Mouse (Mus musculus) kidney, embryonic 15.5 days (tissue): ENCODE data around the gene Usp43. TPM values are rescaled to one million over a fixed set of nuclear protein-coding genes. Genes with fewer than 3 reads are reported as not detected.

Experiments
- ATAC-seq: fragments of 200-750 bp; cut with Nextera tagmentation; replicated peaks from 2 replicates; pipeline ENCODE4 v1.8.0; 2017; ENCODE audit warnings: moderate TSS enrichment; ENCODE audit not compliant: low FRiP score
- H3K27ac ChIP-seq: fragments of 300-500 bp; sonication (generic); 2 replicates; pipeline ENCODE4 v1.5.1; 2015; ENCODE audit warnings: mild to moderate bottlenecking, inconsistent platforms
- H3K27me3 ChIP-seq: fragments of 300-500 bp; sonication (generic); 2 replicates; pipeline ENCODE4 v1.6.1; 2015; ENCODE audit warnings: inconsistent platforms
- H3K36me3 ChIP-seq: fragments of 300-500 bp; sonication (generic); 2 replicates; pipeline ENCODE4 v1.6.1; 2015; ENCODE audit warnings: inconsistent platforms
- H3K4me1 ChIP-seq: fragments of 300-500 bp; sonication (generic); 2 replicates; pipeline ENCODE4 v1.6.1; 2015; ENCODE audit warnings: inconsistent platforms
- H3K4me2 ChIP-seq: fragments of 300-500 bp; sonication (generic); 2 replicates; pipeline ENCODE4 v1.6.1; 2015; ENCODE audit warnings: moderate library complexity, mild to moderate bottlenecking, inconsistent platforms
- H3K4me3 ChIP-seq: fragments of 300-500 bp; sonication (generic); replicated peaks from 2 replicates; pipeline ENCODE4 v1.5.1; 2015; ENCODE audit warnings: mild to moderate bottlenecking, inconsistent platforms
- H3K9ac ChIP-seq: fragments of 300-500 bp; sonication (generic); 2 replicates; pipeline ENCODE4 v1.6.1; 2015; ENCODE audit warnings: mild to moderate bottlenecking, inconsistent platforms
- H3K9me3 ChIP-seq: fragments of 300-500 bp; sonication (generic); replicated peaks from 2 replicates; pipeline ENCODE4 v1.6.1; 2016; ENCODE audit warnings: inconsistent platforms
- WGBS: fragments of 180-500 bp; shearing (Covaris S2); methylation state at CpG from one replicate; pipeline ENCODE4 v1.1.7; 2015; ENCODE audit warnings: mixed read lengths; 5-methylcytosine and 5-hydroxymethylcytosine counted together
- polyA plus RNA-seq: library from polyadenylated mRNA; unstranded; fragments of >200 nt; fragmentation: Nextera tagmentation; extraction: Ambion mirVana; gene quantifications from 2 replicates; pipeline ENCODE4 v1.2.1, GENCODE M21; 2015

Gene Usp43
- 2.0 and 2.6 TPM in 2 replicates for polyA plus RNA-seq

DNA sequence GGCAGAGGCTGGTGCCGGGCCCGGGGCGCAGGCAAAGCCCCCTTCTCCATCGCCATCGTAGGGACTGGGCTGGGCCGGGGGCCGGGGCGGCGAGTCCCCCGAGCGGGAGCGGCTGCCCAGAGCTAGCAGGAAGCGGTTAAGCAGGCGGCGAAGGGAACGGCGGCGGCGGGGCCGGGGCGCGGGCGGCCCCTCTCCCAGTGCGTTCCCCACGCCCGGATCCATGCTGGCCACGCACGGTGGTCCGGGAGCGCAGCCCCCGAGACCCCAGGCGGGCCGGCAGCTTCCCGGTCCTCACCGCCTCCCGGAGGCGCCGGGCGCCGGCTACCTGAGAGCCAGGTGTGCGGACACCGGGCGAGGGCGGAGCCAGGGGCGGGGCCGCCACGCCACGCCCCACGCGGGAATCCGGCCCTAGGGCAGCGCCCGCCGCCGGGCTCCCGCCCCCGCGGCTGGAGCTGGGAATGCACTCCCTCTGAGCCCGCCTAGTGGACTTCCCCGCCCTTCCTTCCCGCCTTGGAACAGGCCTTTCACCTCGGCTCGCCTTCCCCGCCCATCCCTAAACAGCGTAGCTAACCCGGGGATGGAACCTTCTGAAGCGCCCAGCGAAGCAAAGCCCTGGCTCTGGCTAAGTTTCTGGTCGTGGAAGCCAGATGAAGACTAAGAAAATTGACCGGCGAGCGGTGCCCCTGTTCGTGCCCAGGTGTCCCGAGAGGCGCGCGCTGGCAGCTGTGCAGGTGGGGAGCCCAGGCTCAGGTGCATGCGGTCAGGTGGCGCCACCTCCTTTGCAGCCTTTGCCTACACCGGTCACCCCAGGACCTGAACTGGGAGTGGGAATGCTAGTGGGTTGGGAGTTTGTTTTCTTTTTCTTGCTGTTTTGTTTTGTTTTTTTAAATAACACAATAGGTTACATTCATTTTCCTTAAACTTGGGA lies at the start of gene Usp43:
Gene Usp43, minus strand, starts transcription at position 327 of the 928 bp plus-strand sequence.
- H3K4me2 ChIP-seq: peak within 1 kb of the TSS; percentile 88
- under 1% methylated on average over 80 of the region's 80 CpGs for WGBS
- ATAC-seq: peak; percentile 89
- H3K9me3 ChIP-seq: no peaks in the 10 kb centered on the region
- H3K4me1 ChIP-seq: peaks cover 31% of the 10 kb centered on the region
- peaks cover 22% of the 10 kb centered on the region for H3K27me3 ChIP-seq
- H3K9ac ChIP-seq: peak within 1 kb of the TSS; percentile 42
- no peaks in the 10 kb centered on the region for H3K36me3 ChIP-seq
- peak within 1 kb of the TSS; percentile 83 for H3K27ac ChIP-seq
- H3K4me3 ChIP-seq: peak within 1 kb of the TSS; percentile 67

DNA sequence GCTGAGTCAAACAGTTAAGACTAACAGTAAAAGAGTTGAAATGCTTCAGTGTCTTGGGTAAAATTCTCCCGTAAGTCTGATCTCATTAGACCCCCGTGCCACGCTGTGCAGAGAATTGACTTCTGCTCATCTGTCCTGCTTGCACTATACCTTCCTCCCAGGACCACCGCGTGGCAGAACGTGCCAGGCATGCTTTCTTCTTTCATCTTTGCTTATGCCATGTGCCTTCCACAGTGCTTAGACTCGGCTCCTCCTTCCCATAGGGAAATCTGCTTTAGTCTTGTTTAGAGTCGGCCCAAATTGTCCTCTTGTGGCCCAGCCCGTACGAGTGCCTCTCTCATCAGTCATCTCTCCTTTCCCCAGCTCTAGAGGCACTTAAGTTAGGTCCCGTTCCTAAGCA lies 45.9 kb upstream of the Usp43 start:
- no peak overlapping the region for H3K27ac ChIP-seq
- 71% methylated on average over 11 of the region's 11 CpGs for WGBS
- ATAC-seq: no peak
- no peak overlapping the region for H3K4me3 ChIP-seq
- H3K9me3 ChIP-seq: no peaks in the 10 kb centered on the region
- H3K9ac ChIP-seq: no peak overlapping the region
- no peak overlapping the region for H3K4me2 ChIP-seq
- H3K27me3 ChIP-seq: no peaks in the 10 kb centered on the region
- H3K36me3 ChIP-seq: peaks cover 21% of the 10 kb centered on the region; the same call in 1 of the 2 replicates
- peaks cover 22% of the 10 kb centered on the region for H3K4me1 ChIP-seq

DNA sequence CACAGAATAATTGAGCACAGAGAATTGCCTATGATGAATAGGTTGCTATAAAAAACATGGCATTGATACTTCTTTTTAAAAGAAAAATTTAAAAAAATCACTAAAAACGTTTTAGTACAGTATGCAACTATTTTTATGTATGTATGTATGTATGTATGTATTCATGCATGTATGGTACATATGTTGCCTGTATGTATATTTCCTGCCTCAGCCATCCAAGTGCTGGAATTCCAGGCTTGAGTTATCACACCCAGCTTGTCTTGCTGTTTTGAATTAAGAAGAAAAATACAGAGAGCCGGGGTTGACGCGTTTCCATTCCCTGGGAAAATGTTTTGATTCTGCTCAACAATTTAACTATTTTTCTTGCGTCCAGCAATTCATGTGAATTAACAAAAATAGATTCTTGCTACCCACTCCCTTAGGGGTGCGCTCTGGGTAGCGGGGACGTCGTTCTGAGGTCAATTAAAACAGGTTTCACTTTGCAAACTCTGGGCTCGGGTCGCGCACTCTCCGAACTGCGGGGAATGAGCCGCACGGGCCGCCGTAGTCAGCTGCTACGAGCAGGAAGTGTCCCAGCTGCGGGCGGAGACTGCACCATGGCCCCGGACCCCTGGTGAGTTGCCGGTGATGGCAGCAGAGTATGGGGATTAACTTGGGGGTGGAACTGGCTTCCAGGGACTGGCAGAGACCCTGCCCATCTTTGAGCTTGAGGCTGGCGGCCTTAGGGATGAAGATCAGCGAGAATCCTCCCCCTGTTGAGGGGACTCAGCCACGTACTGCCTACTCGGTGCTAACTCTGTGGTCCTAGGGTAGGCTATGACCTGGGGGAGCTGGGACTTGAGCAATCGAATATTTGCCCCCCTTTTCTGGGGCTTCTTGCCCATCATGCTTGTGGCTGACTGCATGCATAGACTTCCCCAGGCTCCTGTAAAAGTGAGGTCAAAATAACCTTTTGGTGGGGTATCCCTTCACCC lies 44.2 kb upstream of the Usp43 start, which contains the start of gene Stx8:
Gene Stx8, plus strand, starts transcription at position 289 of the 974 bp plus-strand sequence.
- Histone ChIP-seq H3K27ac (peak within 1 kb of the TSS; percentile 59), H3K4me2 (peak within 1 kb of the TSS; percentile 67), H3K9me3 (no peaks in the 10 kb centered on the region), H3K4me3 (peak within 1 kb of the TSS; percentile 93), H3K9ac (peak within 1 kb of the TSS; percentile 89), H3K4me1 (peaks cover 22% of the 10 kb centered on the region), H3K36me3 (peaks cover 13% of the 10 kb centered on the region; the same call in 1 of the 2 replicates), H3K27me3 (no peaks in the 10 kb centered on the region)
- peak; percentile 81 for ATAC-seq
- WGBS: under 1% methylated on average over 28 of the region's 28 CpGs

DNA sequence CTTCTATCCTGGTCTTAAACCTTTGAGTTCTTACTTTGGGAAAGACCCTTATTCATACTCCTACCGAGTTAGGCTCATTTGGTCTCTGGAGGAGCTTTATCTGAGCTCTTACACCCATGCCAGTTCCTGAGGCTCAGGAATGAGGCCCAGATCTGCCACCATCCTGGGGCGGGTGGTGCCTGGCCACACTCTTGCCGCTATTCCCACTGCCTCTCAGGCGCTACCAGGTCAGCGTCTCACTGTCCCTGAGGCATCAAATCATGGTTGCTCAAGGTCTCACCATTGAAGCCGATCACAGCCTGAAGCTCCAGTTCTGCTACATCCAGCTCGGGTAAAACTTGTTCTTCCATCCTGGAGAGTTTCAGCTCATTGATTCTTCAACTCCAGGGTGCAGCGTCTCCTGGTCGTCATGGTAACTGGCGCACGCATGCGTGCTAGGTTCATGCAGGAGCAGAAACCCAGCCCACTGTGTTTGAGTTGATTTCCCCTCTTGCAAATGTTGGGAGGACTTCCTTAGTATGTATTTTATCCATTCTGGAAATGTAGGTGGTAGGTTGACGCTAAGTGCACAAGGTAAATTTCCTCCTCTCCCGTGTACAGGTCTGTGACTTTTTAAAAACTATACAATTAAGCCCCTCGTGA lies 43.4 kb upstream of the Usp43 start, which contains the start of gene Cfap52:
Gene Cfap52, minus strand, starts transcription at position 410 of the 642 bp plus-strand sequence.
- Histone ChIP-seq H3K36me3 (peaks cover 7% of the 10 kb centered on the region; the same call in 1 of the 2 replicates), H3K9me3 (no peaks in the 10 kb centered on the region), H3K4me2 (peak within 1 kb of the TSS; percentile 67), H3K27ac (peak within 1 kb of the TSS; percentile 59), H3K4me3 (peak within 1 kb of the TSS; percentile 93), H3K9ac (peak within 1 kb of the TSS; percentile 89), H3K27me3 (no peaks in the 10 kb centered on the region), H3K4me1 (peaks cover 22% of the 10 kb centered on the region)
- ATAC-seq: peak; percentile 73
- 10% methylated on average over 15 of the region's 15 CpGs for WGBS

DNA sequence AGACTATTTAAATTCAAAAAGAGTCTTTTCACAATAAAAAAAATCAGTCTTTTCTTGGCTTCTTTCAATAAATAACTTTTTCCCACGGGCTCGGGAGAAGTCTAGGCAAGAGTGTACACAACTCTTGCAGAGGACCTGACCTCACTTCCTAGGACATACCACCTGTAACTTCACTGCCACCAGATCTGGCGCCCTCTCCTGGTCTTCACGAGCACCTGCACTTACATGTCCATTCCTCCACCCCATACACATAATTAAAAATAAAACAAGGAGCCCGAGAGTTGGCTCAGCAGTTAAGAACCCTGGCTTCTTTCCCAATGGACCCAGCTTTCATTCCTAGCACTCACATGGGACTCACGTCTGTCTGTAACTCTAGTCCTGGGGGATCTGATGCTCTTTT lies 42.2 kb upstream of the Usp43 start:
- Histone ChIP-seq H3K27ac (no peak overlapping the region), H3K9ac (no peak overlapping the region), H3K4me3 (no peak overlapping the region), H3K4me2 (no peak overlapping the region), H3K9me3 (no peaks in the 10 kb centered on the region), H3K4me1 (peaks cover 22% of the 10 kb centered on the region), H3K36me3 (no peaks in the 10 kb centered on the region), H3K27me3 (no peaks in the 10 kb centered on the region)
- ATAC-seq: no peak
- 75% methylated on average over 6 of the region's 6 CpGs for WGBS

DNA sequence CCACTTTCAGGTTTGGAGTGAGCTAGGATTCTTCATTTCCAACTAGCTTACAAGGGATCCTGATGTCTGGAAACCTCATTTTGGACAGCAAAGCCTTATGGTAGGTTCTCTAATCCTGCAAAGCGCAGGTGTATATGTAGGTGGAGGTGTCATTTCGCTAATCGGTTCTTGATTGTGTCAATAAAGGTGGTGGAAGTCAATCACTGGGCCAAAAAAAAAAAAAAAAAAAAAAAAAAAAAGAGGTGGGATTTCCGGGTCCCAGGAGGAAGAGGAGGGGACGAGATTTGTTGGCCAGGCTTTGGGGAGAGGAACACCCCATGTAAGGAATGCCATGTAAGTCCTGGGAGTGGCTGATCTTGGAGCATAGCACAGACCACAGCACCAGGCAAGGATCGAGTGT lies 32.5 kb upstream of the Usp43 start:
- no peaks in the 10 kb centered on the region for H3K27me3 ChIP-seq
- H3K9me3 ChIP-seq: no peaks in the 10 kb centered on the region
- no peaks in the 10 kb centered on the region for H3K36me3 ChIP-seq
- H3K4me1 ChIP-seq: no peaks in the 10 kb centered on the region
- H3K27ac ChIP-seq: no peak overlapping the region
- no peak overlapping the region for H3K9ac ChIP-seq
- H3K4me3 ChIP-seq: no peak overlapping the region
- WGBS: 88% methylated on average over 6 of the region's 6 CpGs
- H3K4me2 ChIP-seq: no peak overlapping the region
- ATAC-seq: no peak

DNA sequence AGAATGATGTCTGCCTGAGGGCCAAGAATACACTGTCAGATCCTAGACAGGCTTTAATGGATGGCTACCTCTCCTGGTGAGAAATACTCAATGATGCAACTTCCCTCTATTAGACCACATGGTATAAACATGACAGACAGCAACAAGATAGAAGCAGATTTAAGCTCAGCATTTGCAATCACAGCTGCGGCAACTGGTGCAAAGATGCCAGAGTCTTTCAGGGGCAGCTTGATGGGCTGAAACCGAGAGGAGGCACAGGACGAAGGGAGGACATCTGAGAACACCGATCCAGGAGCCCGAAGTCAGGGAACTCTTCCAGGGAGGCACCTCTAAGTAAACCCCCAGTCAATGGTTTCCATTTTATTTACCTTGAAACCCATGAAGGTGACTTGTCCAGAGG lies 31.7 kb upstream of the Usp43 start:
- Histone ChIP-seq H3K9ac (no peak overlapping the region), H3K4me1 (peaks cover 4% of the 10 kb centered on the region; the same call in 1 of the 2 replicates), H3K4me2 (no peak overlapping the region), H3K27me3 (no peaks in the 10 kb centered on the region), H3K4me3 (no peak overlapping the region), H3K36me3 (no peaks in the 10 kb centered on the region), H3K9me3 (no peaks in the 10 kb centered on the region), H3K27ac (no peak overlapping the region)
- WGBS: 58% methylated on average over 5 of the region's 5 CpGs
- no peak for ATAC-seq

DNA sequence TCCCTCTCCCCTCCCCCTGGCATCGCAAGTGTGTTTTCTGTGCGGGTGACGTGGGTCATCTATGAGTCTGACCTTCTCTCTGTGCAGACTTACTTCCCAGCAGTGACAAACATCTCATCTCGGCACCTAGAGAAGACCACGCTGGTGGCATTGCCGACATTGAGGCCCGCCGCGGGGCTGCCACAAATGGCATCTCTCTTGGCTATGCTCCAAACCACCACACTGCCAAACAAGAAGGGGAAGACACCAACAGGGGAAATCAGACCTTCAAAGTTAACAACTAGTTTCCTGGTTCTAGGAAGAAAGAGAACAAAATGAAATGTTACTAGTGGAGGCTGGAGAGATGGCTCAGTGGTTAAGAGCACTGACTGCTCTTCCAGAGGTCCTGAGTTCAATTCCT lies 27.5 kb upstream of the Usp43 start:
- no peak overlapping the region for H3K4me3 ChIP-seq
- H3K9me3 ChIP-seq: no peaks in the 10 kb centered on the region
- no peaks in the 10 kb centered on the region for H3K36me3 ChIP-seq
- H3K4me2 ChIP-seq: no peak overlapping the region
- H3K27me3 ChIP-seq: no peaks in the 10 kb centered on the region
- peaks cover 10% of the 10 kb centered on the region; the same call in 1 of the 2 replicates for H3K4me1 ChIP-seq
- ATAC-seq: no peak
- no peak overlapping the region for H3K9ac ChIP-seq
- WGBS: 84% methylated on average over 9 of the region's 9 CpGs
- no peak overlapping the region for H3K27ac ChIP-seq

DNA sequence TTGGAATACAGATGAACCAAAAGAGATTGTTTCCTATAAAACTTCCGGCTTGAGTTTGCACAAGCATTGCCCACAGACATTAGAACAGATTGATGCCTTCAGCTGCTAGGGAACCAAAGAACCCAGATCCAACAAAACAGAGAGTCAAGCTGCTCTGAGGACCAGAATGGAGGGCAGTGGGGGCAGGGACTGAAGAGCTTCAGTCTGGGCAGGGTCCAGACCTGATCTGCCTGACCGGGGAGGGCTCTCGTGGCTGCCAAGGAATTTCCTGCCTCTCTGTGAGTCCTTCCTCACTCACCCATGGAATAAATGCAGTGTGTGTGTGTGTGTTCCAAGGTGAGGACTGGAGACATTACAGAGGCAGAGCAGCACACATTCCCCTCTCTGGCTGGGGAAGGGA lies 26.3 kb upstream of the Usp43 start:
- Histone ChIP-seq H3K4me2 (no peak overlapping the region), H3K9ac (no peak overlapping the region), H3K9me3 (no peaks in the 10 kb centered on the region), H3K4me1 (peaks cover 10% of the 10 kb centered on the region; the same call in 1 of the 2 replicates), H3K36me3 (no peaks in the 10 kb centered on the region), H3K27me3 (no peaks in the 10 kb centered on the region), H3K27ac (peak overlapping the region; percentile 54; the same call in 1 of the 2 replicates), H3K4me3 (no peak overlapping the region)
- no peak for ATAC-seq
- 39% methylated on average over 3 of the region's 3 CpGs for WGBS

DNA sequence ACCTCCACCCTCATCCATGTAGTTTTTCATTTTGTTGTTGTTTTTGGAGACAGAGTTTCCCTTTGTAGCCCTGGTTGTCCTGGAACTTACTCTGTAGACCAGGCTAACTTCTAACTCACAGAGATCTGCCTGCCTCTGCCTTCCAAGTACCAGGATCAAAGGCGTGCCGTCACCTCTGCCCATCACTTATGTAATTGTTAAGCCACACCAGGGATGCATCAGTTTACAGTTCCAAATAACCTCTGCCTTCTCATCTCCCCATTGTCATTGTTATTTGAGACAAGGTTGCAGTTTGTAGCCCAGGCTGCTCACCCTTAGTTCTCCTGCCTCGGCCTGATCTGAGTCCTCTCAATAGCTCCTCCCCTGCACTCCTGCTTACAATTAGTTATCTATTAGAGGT lies 10.2 kb upstream of the Usp43 start:
- H3K27me3 ChIP-seq: no peaks in the 10 kb centered on the region
- no peak overlapping the region for H3K4me3 ChIP-seq
- no peak overlapping the region for H3K9ac ChIP-seq
- no peaks in the 10 kb centered on the region for H3K4me1 ChIP-seq
- no peaks in the 10 kb centered on the region for H3K9me3 ChIP-seq
- H3K27ac ChIP-seq: no peak overlapping the region
- H3K36me3 ChIP-seq: no peaks in the 10 kb centered on the region
- no peak for ATAC-seq
- H3K4me2 ChIP-seq: no peak overlapping the region
- 89% methylated on average over 3 of the region's 3 CpGs for WGBS

DNA sequence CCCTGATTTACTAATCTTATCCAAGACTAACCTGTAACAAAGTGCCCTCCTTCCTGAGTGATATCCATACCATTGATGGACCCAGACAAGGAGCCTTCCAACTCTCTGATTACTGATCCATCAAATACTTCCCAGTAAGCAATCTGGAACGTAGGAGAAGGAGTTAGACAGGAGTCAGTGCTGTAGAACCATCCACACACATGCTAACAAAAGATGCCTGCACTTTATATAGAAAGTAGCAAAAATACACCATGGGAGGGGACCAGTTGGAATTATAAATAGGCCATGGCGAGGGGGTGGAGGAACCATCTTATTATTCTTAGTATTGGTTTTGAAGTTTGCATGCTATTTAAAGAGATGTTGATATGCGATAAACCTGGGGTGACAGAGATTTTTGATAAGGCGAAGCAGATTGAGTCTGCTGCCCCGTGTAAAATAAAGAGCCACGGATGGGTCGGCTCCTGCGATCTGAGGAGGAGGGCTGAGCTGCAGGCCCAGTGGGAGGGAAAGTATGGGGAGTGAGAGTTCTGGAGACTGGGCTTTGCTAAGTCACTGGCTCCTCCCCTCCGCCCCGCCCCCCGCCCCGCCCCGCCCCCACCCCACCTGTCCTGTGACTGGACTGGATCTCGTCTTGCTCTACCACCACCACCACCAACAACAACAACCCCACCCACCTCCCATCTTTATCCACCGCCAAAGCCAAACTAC lies 4.5 kb upstream of the Usp43 start:
- H3K27me3 ChIP-seq: peaks cover 3% of the 10 kb centered on the region
- H3K27ac ChIP-seq: peak overlapping the region; percentile 45
- no peaks in the 10 kb centered on the region for H3K9me3 ChIP-seq
- H3K36me3 ChIP-seq: no peaks in the 10 kb centered on the region
- no peak overlapping the region for H3K9ac ChIP-seq
- 15% methylated on average over 15 of the region's 15 CpGs for WGBS
- peaks cover 25% of the 10 kb centered on the region for H3K4me1 ChIP-seq
- no peak for ATAC-seq
- H3K4me3 ChIP-seq: no peak overlapping the region
- peak overlapping the region; percentile 33 for H3K4me2 ChIP-seq
